ENCODE assay signal across 21 mouse cellular contexts in the genomic region with DNA sequence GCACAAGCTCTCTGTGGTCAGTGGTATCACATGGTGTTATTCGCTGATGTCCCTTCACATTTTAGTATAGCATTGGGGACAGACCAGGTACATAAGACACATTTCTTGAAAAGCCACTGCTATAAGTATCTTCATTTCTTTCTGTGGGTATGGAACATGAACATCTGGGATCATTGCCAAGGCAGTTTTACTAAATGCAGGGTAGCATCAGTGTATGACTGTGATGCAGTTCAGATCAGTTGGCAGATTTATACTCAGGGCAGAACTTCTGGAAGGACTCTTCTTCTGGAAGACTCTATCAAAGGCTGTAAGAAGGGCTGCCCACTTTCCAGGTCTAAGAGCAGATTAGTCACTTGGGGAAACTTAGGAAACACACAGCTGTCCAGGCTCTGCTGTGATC.
A peak's percentile ranks its signal among the peaks of the same experiment; 100 is the strongest.
DNase-seq lines count a peak whose midpoint lies in the region; ATAC-seq and TF ChIP-seq lines count a peak whose summit lies in the region.
"Had no signal": no experiment of that assay in that cellular context is flagged by ENCODE, and none has a peak within 500 bp of the region (broad histone marks: within the 10 kb centered on the region; RNA-seq: fewer than 3 reads in every experiment).

No protein-coding gene starts in this region.

- H3K9me3 ChIP-seq in forebrain, postnatal 0 days (ENCODE audit: low read length): no peaks in the 10 kb centered on the region
- H3K9me3 ChIP-seq in forebrain, embryonic 10.5 days: no peaks in the 10 kb centered on the region
- no peaks in the 10 kb centered on the region for H3K9me3 ChIP-seq in limb, embryonic 12.5 days
- no peaks in the 10 kb centered on the region for H3K9me3 ChIP-seq in limb, embryonic 10.5 days (replicated peaks)
- H3K9me3 ChIP-seq: embryonic facial prominence, embryonic 13.5 days; forebrain, embryonic 12.5 days had no signal

- 96% methylated on average over 1 of the region's 1 CpGs for WGBS in forebrain, postnatal 0 days
- 98% methylated on average over 1 of the region's 1 CpGs for WGBS in forebrain, embryonic 10.5 days
- 88% methylated on average over 1 of the region's 1 CpGs for WGBS in limb, embryonic 12.5 days
- 98% methylated on average over 1 of the region's 1 CpGs for WGBS in limb, embryonic 10.5 days

- no peak for ATAC-seq in forebrain, postnatal 0 days
- ATAC-seq in limb, embryonic 12.5 days (ENCODE audit: insufficient number of reproducible peaks, insufficient read depth, low FRiP score, low TSS enrichment, low read depth): no peak
- ATAC-seq: activated CD4-positive, CD25-positive, alpha-beta regulatory T cell, adult 4 months; forebrain, embryonic 14.5 days; forebrain, embryonic 16.5 days; Patski had no signal

- H3K4me3 ChIP-seq in forebrain, postnatal 0 days (ENCODE audit: low read depth, low read length): no peak overlapping the region
- no peak overlapping the region for H3K4me3 ChIP-seq in forebrain, embryonic 10.5 days
- H3K4me3 ChIP-seq in limb, embryonic 12.5 days (replicated peaks): no peak overlapping the region
- H3K4me3 ChIP-seq in limb, embryonic 10.5 days: no peak overlapping the region
- H3K4me3 ChIP-seq: embryonic facial prominence, embryonic 13.5 days; forebrain, embryonic 12.5 days had no signal

- H3K36me3 ChIP-seq in forebrain, postnatal 0 days (ENCODE audit: insufficient read depth): no peaks in the 10 kb centered on the region
- H3K36me3 ChIP-seq in forebrain, embryonic 10.5 days (replicated peaks): no peaks in the 10 kb centered on the region
- no peaks in the 10 kb centered on the region for H3K36me3 ChIP-seq in limb, embryonic 12.5 days
- H3K36me3 ChIP-seq in limb, embryonic 10.5 days: no peaks in the 10 kb centered on the region
- H3K36me3 ChIP-seq: embryonic facial prominence, embryonic 13.5 days; forebrain, embryonic 12.5 days had no signal

- DNase-seq in forebrain, postnatal 0 days: peak; percentile 35
- no peak for DNase-seq in forebrain, embryonic 10.5 days (ENCODE audit: extremely low spot score, low spot score)
- DNase-seq in limb, embryonic 10.5 days (ENCODE audit: low spot score): no peak
- DNase-seq in brain, adult 2 months (ENCODE audit: low read depth, low spot score): peak; percentile 58
- peak; percentile 35 for DNase-seq in telencephalon, adult 2 months (ENCODE audit: low read depth, low spot score)
- no peak for DNase-seq in layer of hippocampus, adult 9-10 months (ENCODE audit: low spot score)
- no peak for DNase-seq in yolk sac, embryonic 10.5 days (ENCODE audit: low spot score)
- DNase-seq: adrenal gland, adult 8-10 months; adrenal gland, postnatal 36 days; cerebellum, adult 11-12 months; cerebellum, adult 2 months; cerebellum, adult 9-10 months; cerebellum, postnatal 10 days; cerebellum, postnatal 25 days had no signal

- no peaks in the 10 kb centered on the region for H3K27me3 ChIP-seq in forebrain, postnatal 0 days (ENCODE audit: insufficient read depth, low read length)
- no peaks in the 10 kb centered on the region for H3K27me3 ChIP-seq in forebrain, embryonic 10.5 days (ENCODE audit: poor library complexity, severe bottlenecking)
- H3K27me3 ChIP-seq in limb, embryonic 12.5 days: no peaks in the 10 kb centered on the region
- no peaks in the 10 kb centered on the region for H3K27me3 ChIP-seq in limb, embryonic 10.5 days (ENCODE audit: low read depth, poor library complexity, severe bottlenecking)
- H3K27me3 ChIP-seq: embryonic facial prominence, embryonic 13.5 days; forebrain, embryonic 12.5 days; Patski had no signal

- TF ChIP-seq CTCF in forebrain, postnatal 0 days (IDR thresholded peaks at IDR 0.05; ENCODE audit: low read depth): no peak

- no peak overlapping the region for H3K9ac ChIP-seq in forebrain, postnatal 0 days
- no peak overlapping the region for H3K9ac ChIP-seq in limb, embryonic 12.5 days (replicated peaks)
- H3K9ac ChIP-seq: embryonic facial prominence, embryonic 13.5 days; forebrain, embryonic 12.5 days had no signal

- no peak overlapping the region for H3K27ac ChIP-seq in forebrain, postnatal 0 days (ENCODE audit: low read depth, low read length)
- no peak overlapping the region for H3K27ac ChIP-seq in forebrain, embryonic 10.5 days
- H3K27ac ChIP-seq in limb, embryonic 12.5 days: peak overlapping the region; percentile 41; the same call in 1 of the 2 replicates
- no peak overlapping the region for H3K27ac ChIP-seq in limb, embryonic 10.5 days
- H3K27ac ChIP-seq: embryonic facial prominence, embryonic 13.5 days; forebrain, embryonic 12.5 days had no signal

- no peak overlapping the region for H3K4me2 ChIP-seq in forebrain, postnatal 0 days (ENCODE audit: low read depth)
- no peak overlapping the region for H3K4me2 ChIP-seq in limb, embryonic 12.5 days
- H3K4me2 ChIP-seq: embryonic facial prominence, embryonic 13.5 days; forebrain, embryonic 12.5 days had no signal

- H3K4me1 ChIP-seq in forebrain, postnatal 0 days (ENCODE audit: insufficient read depth): no peaks in the 10 kb centered on the region
- H3K4me1 ChIP-seq in forebrain, embryonic 10.5 days: no peaks in the 10 kb centered on the region
- H3K4me1 ChIP-seq in limb, embryonic 12.5 days (replicated peaks): peaks cover 26% of the 10 kb centered on the region
- peaks cover 11% of the 10 kb centered on the region; the same call in 1 of the 2 replicates for H3K4me1 ChIP-seq in limb, embryonic 10.5 days
- H3K4me1 ChIP-seq: forebrain, embryonic 12.5 days had no signal

Comparison
In these comparisons a context has a peak if more than half of its experiments do, and no peak if none do; other contexts are left out.
1. DNase-seq: peak in forebrain, postnatal 0 days (single experiment), brain, adult 2 months (single experiment) and telencephalon, adult 2 months (single experiment); none in forebrain, embryonic 10.5 days (single experiment), limb, embryonic 10.5 days (single experiment), layer of hippocampus, adult 9-10 months (single experiment) and yolk sac, embryonic 10.5 days (single experiment).